Mouse (Mus musculus): ENCODE measurements around the gene Pan2.

The Pan2 gene

GRCm38 (mm10) chr10:128336195-128336594, 33.1 kb downstream of the Pan2 start:
- no peak for DNase-seq (ENCODE audit: low spot score)

DNA sequence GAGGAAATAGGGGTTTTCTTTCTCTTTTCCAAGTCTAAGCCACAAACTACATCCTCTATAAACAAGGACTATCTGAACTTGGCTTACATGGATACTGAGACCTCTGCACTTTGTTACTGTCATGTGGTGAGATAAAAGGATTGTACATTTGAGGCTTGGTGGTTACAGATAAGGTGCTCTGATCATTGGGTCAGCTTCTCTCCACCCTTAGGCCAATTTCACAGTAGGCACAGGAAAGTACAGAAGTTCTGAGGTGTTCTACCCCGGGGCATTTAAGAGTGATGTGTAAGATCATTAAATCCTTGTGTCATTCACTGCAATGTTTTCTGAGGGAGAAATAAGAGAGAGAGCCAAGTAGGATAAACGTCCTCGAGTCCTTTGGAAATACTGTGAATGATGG, 33.5 kb downstream of the Pan2 start:
- no peak for DNase-seq (ENCODE audit: low spot score)

DNA sequence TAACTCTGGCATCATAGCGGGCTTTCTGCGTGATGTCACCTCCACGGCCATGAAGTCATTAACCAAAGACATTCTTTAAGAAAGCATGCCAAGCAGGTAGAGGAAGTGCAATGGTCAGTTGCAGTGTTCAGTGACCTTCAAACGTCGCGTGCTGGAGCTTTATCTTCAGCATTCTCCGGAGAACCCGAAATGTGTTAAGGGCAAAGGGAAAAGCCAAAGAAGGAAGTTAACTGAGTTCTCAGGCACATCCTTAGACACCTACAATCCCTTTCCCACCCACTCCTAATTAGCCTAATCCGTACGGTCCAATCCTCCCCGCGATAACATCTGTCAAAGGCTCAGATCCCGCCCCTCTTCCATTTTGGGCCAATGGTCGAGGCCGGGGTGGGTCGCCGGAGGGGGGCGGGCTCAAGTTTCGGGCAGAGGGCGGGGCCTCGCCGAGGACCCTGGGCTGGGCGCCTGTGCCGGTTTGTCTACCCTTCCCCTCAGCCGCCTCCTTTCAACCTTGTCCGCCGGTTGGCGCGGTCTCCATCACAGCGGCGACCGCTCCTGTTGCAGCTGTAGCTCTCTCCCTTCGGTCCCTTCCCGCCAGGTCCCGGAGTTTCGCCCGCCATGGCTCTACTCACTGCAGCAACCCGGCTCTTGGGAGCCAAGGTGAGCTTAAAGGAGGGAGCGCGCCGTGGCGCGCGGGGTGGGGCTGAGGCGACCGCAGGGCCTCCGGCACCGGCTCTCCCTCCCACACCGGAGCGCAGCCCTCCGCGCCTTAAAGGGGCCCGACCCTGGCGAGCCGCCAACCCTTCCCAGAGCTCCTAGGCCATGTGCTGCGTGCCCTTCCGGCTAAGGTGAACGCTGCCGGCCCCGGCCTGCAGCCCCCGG, 34.4 kb downstream of the Pan2 start, which contains the start of gene Cs:
Cs (plus strand) TSS at position 429 of the 876 bp plus-strand sequence.
- DNase-seq (ENCODE audit: low spot score) = peak; percentile 97

DNA sequence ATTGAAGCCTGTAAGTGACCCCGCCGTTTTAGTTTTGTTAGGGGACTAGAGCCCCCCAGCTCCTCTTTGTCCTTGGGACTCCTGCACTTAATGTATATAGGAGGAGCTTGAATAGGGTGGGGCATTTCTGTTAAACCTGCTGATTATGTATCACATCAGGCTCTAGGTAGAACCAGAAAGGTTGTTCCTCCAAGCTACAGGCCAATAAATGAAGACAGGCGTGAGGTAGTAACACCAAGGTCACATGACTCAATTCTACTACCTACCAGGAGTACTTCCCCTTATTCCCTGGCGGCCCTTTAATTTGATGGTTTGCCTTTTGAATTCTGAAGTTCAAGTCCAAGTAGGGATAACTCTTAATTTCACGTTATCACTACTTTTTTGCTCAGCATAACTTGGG, 35.3 kb downstream of the Pan2 start:
- DNase-seq (ENCODE audit: low spot score) = no peak

DNA sequence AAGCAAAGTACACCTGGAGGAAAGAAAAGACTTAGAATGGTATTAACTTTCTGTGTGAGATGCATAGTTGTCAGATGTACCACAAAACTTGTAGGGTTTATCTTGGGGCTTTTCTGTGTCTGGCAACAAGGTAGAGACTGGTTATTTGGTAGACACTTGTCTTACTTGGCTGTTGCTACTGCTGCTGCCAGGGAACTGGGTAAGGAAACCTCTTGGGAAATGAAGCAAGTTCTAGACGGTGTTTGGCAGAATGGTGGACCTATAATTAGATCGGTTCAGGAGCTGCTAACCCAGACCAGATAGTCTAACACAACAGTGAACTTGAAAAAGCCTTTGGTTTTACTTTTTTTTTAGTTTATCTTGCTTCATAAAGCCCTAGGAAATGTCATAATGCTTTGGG, 35.8 kb downstream of the Pan2 start:
- DNase-seq (ENCODE audit: low spot score) = no peak

DNA sequence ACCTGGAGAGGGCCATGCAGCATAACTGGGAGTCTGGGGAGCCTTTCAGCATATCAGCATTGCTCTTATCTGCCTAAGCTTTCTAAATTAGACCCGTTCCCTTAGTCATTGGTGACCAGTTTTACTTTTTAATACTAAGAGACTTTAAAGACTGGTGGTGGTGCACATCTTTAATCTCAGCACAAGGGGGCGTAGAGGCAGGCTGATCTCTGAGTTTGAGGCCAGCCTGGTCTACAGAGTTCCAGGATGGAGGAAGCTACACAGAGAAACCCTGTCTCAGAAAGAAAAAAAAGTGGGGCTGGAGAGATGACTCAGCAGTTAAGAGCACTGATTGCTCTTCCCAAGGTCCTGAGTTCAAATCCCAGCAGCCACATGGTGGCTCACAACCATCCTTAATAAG, 37.1 kb downstream of the Pan2 start:
- no peak for DNase-seq (ENCODE audit: low spot score)

DNA sequence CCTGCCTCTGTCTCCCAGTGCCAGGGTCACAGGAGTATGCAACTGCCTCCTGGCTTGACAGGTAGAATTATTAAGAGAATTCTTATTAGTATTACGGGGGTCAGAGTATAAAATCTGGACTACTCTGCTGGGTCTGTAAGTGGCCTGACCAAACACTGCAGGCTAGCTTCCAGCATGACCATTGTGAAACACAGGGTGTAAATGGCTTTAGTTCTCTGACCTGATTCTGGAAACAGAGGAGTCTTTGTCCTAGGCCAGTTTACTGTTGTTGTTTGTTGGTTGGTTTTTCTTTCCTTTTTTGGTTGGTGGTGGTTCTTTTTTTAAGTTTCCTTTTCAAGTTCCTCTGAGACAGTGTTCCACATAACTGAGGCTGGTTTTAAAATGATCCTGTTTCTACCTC, 40.3 kb downstream of the Pan2 start:
- DNase-seq (ENCODE audit: low spot score) = no peak

GRCm38 (mm10) chr10:128344568-128345275, 41.6 kb downstream of the Pan2 start:
- DNase-seq (ENCODE audit: low spot score) = no peak

DNA sequence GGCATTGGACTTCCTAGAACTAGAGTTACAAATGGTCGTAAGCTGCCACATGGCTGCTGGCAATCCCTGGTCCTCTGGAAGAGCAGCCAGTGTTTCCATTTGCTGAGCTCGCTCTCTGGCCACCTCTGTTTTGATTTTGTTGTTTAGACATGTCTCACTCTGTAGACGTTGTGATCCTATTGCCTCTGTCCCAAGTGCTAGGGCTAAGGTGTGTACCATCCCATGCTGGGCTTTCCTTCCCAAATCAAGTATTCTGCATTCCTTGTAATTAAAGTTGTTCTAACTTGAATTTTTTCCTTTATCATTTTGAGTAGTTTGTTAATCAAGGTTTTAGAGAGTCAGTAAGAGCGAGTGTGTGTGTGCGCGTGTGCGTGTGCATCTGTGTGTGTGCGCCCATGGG, 44.4 kb downstream of the Pan2 start:
- DNase-seq (ENCODE audit: low spot score) = no peak

- DNase-seq (ENCODE audit: low spot score) = peak; percentile 58
Observed at GRCm38 (mm10) chr10:128358796-128359195, 55.7 kb downstream of the Pan2 start.

DNA sequence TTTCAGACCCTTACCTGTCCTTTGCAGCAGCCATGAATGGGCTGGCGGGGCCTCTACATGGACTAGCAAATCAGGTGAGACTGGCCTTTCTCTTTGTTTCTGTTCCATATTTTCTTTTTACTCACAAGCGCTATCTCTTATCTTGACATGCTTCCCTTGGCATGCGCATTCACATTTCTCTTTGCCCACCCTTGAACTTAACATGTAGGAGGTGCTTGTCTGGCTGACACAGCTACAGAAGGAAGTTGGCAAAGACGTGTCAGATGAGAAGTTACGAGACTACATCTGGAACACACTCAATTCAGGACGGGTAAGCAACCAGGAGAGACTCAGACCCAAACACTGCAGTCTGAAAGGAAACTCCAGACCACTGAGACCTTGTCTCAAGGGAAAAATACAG, 56.1 kb downstream of the Pan2 start:
- no peak for DNase-seq (ENCODE audit: low spot score)

DNA sequence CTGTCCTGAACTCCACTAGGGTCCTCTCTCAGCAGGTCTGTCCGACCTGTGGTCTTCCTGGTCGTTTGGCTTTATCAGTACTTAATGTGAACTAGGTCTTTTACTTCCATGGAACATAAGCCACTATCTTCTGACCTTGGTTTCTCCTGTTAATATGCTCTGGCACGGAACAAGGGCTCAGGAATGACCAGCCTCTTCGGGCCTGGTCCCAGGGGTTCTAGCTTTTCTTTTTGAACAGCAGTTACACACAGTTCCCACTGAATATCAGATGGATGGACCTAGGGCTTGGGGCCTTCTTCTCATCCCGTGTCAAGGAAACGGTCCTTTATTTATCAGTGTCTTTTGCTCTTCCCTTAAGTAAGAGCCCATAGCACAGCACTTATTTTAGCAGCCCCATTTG, 58.7 kb downstream of the Pan2 start:
- DNase-seq (ENCODE audit: low spot score) = no peak

- DNase-seq (ENCODE audit: low spot score) = no peak
Observed at GRCm38 (mm10) chr10:128362568-128362967, 59.4 kb downstream of the Pan2 start.

DNA sequence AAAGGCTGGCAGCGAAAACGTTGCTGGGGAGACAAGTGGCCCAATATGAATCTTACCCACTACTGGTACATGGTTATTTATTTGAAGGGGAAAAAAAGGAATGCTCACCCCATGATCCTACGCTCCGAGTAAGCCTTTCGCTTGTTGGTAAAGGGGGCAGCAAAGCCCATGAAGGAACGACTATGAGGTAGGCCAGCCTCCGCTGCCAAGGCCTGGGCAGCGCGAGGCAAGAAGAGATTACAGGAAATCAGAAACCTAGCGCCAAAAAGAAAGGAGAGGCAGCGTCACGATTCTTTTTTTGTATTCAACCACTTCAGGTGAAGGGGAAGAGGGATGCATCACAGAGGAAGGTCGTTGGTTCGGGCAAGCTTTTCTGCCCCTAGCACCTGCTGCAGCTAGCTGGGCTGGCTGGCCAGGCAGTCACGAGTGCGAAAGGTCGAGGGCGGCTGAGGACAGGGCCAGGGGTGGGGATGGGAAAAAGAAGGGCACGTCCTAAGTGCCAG, 64.8 kb downstream of the Pan2 start:
- no peak for DNase-seq (ENCODE audit: low spot score)

- peak; percentile 81 for DNase-seq (ENCODE audit: low spot score)
Observed at GRCm38 (mm10) chr10:128368402-128369217, 65.5 kb downstream of the Pan2 start, which contains the start of gene Coq10a. TSS of gene Coq10a (minus strand) at chr10:128368997.

DNA sequence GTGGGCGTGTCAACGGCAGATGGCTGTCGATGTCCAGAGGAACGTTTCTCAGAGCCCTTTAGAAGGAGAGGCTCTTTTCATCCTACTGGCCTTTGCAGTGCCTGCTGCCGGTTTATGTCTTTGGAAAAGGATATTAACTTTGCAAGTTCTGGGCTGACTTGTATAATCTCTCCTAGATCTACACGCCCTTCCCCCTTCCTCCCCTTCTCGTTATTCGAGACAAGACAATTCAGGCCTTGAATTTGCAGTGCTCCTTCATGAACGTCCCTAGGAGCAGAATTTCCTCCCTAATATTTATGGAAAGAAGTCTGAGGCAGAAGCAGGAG, 66.0 kb downstream of the Pan2 start:
- no peak for DNase-seq (ENCODE audit: low spot score)

- no peak for DNase-seq (ENCODE audit: low spot score)
Observed at GRCm38 (mm10) chr10:128369599-128369998, 66.5 kb downstream of the Pan2 start.

- DNase-seq (ENCODE audit: low spot score) = no peak
Observed at GRCm38 (mm10) chr10:128370021-128370420, 66.9 kb downstream of the Pan2 start.

DNA sequence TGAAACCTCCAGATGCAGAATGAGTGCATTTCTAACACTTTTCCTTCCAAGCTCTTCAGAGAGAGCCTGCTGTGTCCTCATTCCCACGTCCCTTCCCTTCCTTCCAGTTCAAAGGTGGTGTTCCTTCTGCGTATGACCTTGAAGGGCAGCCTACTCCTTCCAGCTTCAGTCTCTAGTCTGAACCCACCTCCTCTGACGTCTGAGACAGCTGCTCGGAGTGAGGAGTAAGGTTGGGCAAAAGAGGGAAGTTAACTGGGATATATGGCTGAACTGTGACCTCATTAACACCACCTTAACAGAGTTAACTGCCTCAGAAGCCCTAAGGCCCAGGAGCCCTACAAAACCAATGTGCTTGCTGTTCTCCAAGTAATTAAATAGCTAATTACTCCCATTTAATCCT, 67.5 kb downstream of the Pan2 start:
- no peak for DNase-seq (ENCODE audit: low spot score)

All from layer of hippocampus, adult 9-10 months (tissue).